Mouse (Mus musculus): ENCODE results near the gene Matn4. TPM values are rescaled to one million over a fixed set of nuclear protein-coding genes. Genes with fewer than 3 reads are reported as not detected.

Gene Matn4
- total RNA-seq, 1 experiment = 2.3 TPM

DNA sequence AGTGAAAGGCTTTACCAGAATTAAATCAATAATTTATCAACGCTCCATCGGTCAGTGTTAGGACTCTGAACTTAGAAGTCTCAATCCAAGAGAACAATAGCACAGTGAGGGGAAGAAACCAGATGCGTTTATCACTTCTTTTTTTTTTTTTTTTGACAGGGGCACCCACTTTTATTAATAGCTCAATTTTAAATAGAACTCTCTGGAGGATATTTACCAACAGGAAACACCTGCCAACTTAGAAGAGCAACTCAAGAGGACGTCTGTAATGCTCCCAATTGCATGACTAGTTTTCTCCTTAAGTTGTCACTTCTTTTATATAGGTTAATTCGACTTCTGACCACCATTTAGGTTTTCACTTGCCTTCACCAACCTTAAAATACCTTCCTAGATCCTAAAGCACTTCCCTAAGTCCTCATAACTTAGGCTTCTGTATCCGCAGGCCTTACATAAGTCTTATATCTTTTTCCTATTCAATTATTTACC, 36.3 kb downstream of the Matn4 start:
- Histone ChIP-seq H3K4me1 (ENCODE audit: control insufficient read depth in 2 of 2, insufficient read depth in 2 of 2, low read length in 2 of 2, poor library complexity in 1 of 2) (no peaks in the 10 kb centered on the region), H3K36me3 (ENCODE audit: control insufficient read depth, insufficient read depth, low read length, poor library complexity, severe bottlenecking) (no peaks in the 10 kb centered on the region), H3K9me3 (ENCODE audit: control insufficient read depth, insufficient read depth, low read depth, low read length) (no peaks in the 10 kb centered on the region), H3K4me3 (ENCODE audit: insufficient read depth in 1 of 2, low read depth in 1 of 2, low read length in 2 of 2, poor library complexity in 1 of 2, severe bottlenecking in 1 of 2) (no peak overlapping the region), H3K9ac (ENCODE audit: insufficient read depth, low read depth, low read length, poor library complexity, severe bottlenecking) (no peak overlapping the region), H3K27ac (ENCODE audit: insufficient read depth, low read depth, low read length, poor library complexity, severe bottlenecking) (no peak overlapping the region)
- no peak for TF ChIP-seq ZC3H11A (IDR thresholded peaks at IDR 0.05; ENCODE audit: borderline replicate concordance, low read depth, low read length)
- TF ChIP-seq HCFC1 (IDR thresholded peaks at IDR 0.05; ENCODE audit: borderline replicate concordance, insufficient read depth, low read length) = no peak
- TF ChIP-seq ZNF384 (IDR thresholded peaks at IDR 0.05; ENCODE audit: low read depth, low read length) = no peak
- no peak for TF ChIP-seq MAFK (IDR thresholded peaks at IDR 0.05; ENCODE audit: insufficient read depth, low read depth, low read length)
- TF ChIP-seq CHD2 (IDR thresholded peaks at IDR 0.05; ENCODE audit: low read depth, low read length) = no peak
- in situ Hi-C loops (cut with MboI; ENCODE audit: low sequenced_read_pairs in 2 of 2, unreplicated experiment in 2 of 2) = no loop called here
- no peak for DNase-seq (ENCODE audit: low read depth, low spot score)

DNA sequence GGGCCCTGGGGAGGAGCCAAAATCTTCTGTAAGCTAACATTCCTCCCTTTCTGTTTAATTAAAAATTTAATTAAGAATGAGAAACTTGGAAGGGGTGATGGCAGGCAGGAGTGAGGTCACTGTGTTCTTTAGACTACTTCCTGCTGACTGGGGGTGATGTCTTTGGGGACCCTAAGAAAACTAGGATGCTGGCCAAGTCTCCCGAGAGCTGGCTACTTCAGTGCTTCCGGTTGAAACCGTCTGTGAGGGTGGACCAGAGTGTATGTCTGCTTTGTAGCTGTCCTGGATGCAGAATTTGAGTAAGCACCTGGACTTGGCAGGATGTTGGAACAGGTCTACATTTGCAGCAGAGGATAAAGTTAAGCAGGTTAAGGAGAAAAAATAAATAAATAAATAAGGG, 38.0 kb downstream of the Matn4 start:
- no peaks in the 10 kb centered on the region for H3K9me3 ChIP-seq (ENCODE audit: control insufficient read depth, insufficient read depth, low read depth, low read length)
- TF ChIP-seq HCFC1 (IDR thresholded peaks at IDR 0.05; ENCODE audit: borderline replicate concordance, insufficient read depth, low read length) = no peak
- no peak for TF ChIP-seq ZNF384 (IDR thresholded peaks at IDR 0.05; ENCODE audit: low read depth, low read length)
- no peak for TF ChIP-seq ZC3H11A (IDR thresholded peaks at IDR 0.05; ENCODE audit: borderline replicate concordance, low read depth, low read length)
- no peak for TF ChIP-seq MAFK (IDR thresholded peaks at IDR 0.05; ENCODE audit: insufficient read depth, low read depth, low read length)
- TF ChIP-seq CHD2 (IDR thresholded peaks at IDR 0.05; ENCODE audit: low read depth, low read length) = no peak
- no peaks in the 10 kb centered on the region for H3K36me3 ChIP-seq (ENCODE audit: control insufficient read depth, insufficient read depth, low read length, poor library complexity, severe bottlenecking)
- H3K4me3 ChIP-seq (ENCODE audit: insufficient read depth in 1 of 2, low read depth in 1 of 2, low read length in 2 of 2, poor library complexity in 1 of 2, severe bottlenecking in 1 of 2) = no peak overlapping the region
- in situ Hi-C loops (cut with MboI; ENCODE audit: low sequenced_read_pairs in 2 of 2, unreplicated experiment in 2 of 2) = no loop called here
- no peaks in the 10 kb centered on the region for H3K4me1 ChIP-seq (ENCODE audit: control insufficient read depth in 2 of 2, insufficient read depth in 2 of 2, low read length in 2 of 2, poor library complexity in 1 of 2)
- no peak overlapping the region for H3K27ac ChIP-seq (ENCODE audit: insufficient read depth, low read depth, low read length, poor library complexity, severe bottlenecking)
- DNase-seq (ENCODE audit: low read depth, low spot score) = no peak
- no peak overlapping the region for H3K9ac ChIP-seq (ENCODE audit: insufficient read depth, low read depth, low read length, poor library complexity, severe bottlenecking)

DNA sequence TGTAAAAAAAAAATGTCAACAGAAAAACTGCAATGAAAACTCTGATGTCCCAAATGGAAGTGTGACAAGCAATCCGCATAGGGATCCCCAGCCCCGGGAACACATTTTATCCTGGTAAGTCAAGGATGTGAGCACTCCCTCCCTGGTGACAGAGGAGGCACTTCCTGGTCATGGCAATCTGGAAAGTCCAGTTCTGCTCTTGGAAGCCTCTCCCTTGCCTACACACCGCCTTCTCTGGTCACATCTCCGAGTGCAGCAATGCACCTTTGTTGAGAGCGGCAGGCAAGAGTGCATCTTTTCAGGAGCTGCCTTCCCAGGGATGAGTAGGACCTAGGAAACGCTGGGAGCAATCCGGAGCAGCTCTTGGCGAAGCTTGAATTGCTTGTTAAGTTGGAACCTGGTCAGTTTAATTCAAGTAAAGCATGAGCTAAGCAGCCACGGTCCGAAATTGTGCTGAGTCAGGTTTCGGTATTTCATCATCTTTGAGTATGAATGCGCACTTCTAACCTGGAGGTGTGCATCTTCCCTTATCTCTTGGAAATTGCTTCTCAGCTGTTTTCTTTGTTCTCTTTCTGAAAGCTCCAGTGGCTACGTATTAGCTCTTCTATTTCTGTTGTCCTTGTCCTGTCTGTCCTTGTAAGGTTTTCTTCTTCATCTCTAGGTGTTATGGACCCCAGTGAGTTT, 43.8 kb downstream of the Matn4 start:
- Histone ChIP-seq H3K4me3 (ENCODE audit: insufficient read depth in 1 of 2, low read depth in 1 of 2, low read length in 2 of 2, poor library complexity in 1 of 2, severe bottlenecking in 1 of 2) (no peak overlapping the region), H3K4me1 (ENCODE audit: control insufficient read depth in 2 of 2, insufficient read depth in 2 of 2, low read length in 2 of 2, poor library complexity in 1 of 2) (no peaks in the 10 kb centered on the region), H3K9me3 (ENCODE audit: control insufficient read depth, insufficient read depth, low read depth, low read length) (peaks cover 7% of the 10 kb centered on the region; the same call in 1 of the 2 replicates), H3K36me3 (ENCODE audit: control insufficient read depth, insufficient read depth, low read length, poor library complexity, severe bottlenecking) (no peaks in the 10 kb centered on the region), H3K9ac (ENCODE audit: insufficient read depth, low read depth, low read length, poor library complexity, severe bottlenecking) (no peak overlapping the region), H3K27ac (ENCODE audit: insufficient read depth, low read depth, low read length, poor library complexity, severe bottlenecking) (no peak overlapping the region)
- in situ Hi-C loops (cut with MboI; ENCODE audit: low sequenced_read_pairs in 2 of 2, unreplicated experiment in 2 of 2) = no loop called here
- DNase-seq (ENCODE audit: low read depth, low spot score) = no peak
- no peak for TF ChIP-seq HCFC1 (IDR thresholded peaks at IDR 0.05; ENCODE audit: borderline replicate concordance, insufficient read depth, low read length)
- TF ChIP-seq MAFK (IDR thresholded peaks at IDR 0.05; ENCODE audit: insufficient read depth, low read depth, low read length) = peak; percentile 75

DNA sequence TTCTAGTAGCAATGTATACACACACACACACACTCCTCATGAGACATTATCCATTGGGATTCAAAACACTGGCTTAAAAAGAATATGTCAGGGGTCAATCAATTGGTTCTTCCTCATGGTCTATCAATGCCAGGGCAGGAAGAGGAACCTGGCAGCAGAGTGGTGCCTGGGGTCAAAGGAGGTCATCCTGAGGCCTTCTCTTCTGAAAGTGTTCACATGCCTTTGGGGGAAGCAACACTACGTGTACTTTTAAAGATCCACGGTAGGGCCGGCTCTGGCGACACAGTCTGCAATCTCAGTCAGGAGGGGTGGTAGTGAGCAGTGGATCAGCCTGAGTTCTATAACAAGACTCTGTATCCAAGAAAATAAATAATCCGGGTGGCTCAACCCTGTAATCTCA, 45.3 kb downstream of the Matn4 start:
- H3K4me1 ChIP-seq (ENCODE audit: control insufficient read depth in 2 of 2, insufficient read depth in 2 of 2, low read length in 2 of 2, poor library complexity in 1 of 2) = no peaks in the 10 kb centered on the region
- TF ChIP-seq ZNF384 (IDR thresholded peaks at IDR 0.05; ENCODE audit: low read depth, low read length) = no peak
- TF ChIP-seq HCFC1 (IDR thresholded peaks at IDR 0.05; ENCODE audit: borderline replicate concordance, insufficient read depth, low read length) = no peak
- H3K9ac ChIP-seq (ENCODE audit: insufficient read depth, low read depth, low read length, poor library complexity, severe bottlenecking) = no peak overlapping the region
- H3K9me3 ChIP-seq (ENCODE audit: control insufficient read depth, insufficient read depth, low read depth, low read length) = peaks cover 8% of the 10 kb centered on the region; the same call in 1 of the 2 replicates
- in situ Hi-C loops (cut with MboI; ENCODE audit: low sequenced_read_pairs in 2 of 2, unreplicated experiment in 2 of 2) = no loop called here
- DNase-seq (ENCODE audit: low read depth, low spot score) = no peak
- H3K36me3 ChIP-seq (ENCODE audit: control insufficient read depth, insufficient read depth, low read length, poor library complexity, severe bottlenecking) = no peaks in the 10 kb centered on the region
- no peak overlapping the region for H3K27ac ChIP-seq (ENCODE audit: insufficient read depth, low read depth, low read length, poor library complexity, severe bottlenecking)
- H3K4me3 ChIP-seq (ENCODE audit: insufficient read depth in 1 of 2, low read depth in 1 of 2, low read length in 2 of 2, poor library complexity in 1 of 2, severe bottlenecking in 1 of 2) = no peak overlapping the region

DNA sequence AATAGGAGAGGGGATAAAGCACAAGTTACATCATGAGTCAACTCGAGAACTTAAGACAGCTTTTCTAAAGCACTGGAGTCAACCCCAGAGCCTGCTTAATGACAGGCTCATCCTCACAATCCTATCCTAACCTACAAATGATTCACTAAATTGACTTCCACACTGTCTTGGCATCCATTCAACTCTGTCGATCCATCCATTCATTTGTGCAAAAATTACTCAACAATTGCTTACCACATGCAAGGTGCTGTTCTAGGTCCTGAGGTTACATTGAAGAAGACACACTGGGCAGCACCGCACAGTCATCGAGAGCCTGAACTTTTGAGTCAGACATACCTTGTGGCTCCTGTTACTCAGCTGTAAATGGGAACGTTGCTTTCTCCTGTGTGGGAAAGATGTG, 45.9 kb downstream of the Matn4 start:
- in situ Hi-C loops (cut with MboI; ENCODE audit: low sequenced_read_pairs in 2 of 2, unreplicated experiment in 2 of 2) = no loop called here
- no peaks in the 10 kb centered on the region for H3K36me3 ChIP-seq (ENCODE audit: control insufficient read depth, insufficient read depth, low read length, poor library complexity, severe bottlenecking)
- no peaks in the 10 kb centered on the region for H3K4me1 ChIP-seq (ENCODE audit: control insufficient read depth in 2 of 2, insufficient read depth in 2 of 2, low read length in 2 of 2, poor library complexity in 1 of 2)
- H3K9me3 ChIP-seq (ENCODE audit: control insufficient read depth, insufficient read depth, low read depth, low read length) = peaks cover 8% of the 10 kb centered on the region; the same call in 1 of the 2 replicates
- TF ChIP-seq CHD2 (IDR thresholded peaks at IDR 0.05; ENCODE audit: low read depth, low read length) = no peak
- no peak for TF ChIP-seq MAFK (IDR thresholded peaks at IDR 0.05; ENCODE audit: insufficient read depth, low read depth, low read length)
- no peak for TF ChIP-seq HCFC1 (IDR thresholded peaks at IDR 0.05; ENCODE audit: borderline replicate concordance, insufficient read depth, low read length)
- no peak for TF ChIP-seq ZC3H11A (IDR thresholded peaks at IDR 0.05; ENCODE audit: borderline replicate concordance, low read depth, low read length)
- TF ChIP-seq ZNF384 (IDR thresholded peaks at IDR 0.05; ENCODE audit: low read depth, low read length) = no peak
- no peak overlapping the region for H3K4me3 ChIP-seq (ENCODE audit: insufficient read depth in 1 of 2, low read depth in 1 of 2, low read length in 2 of 2, poor library complexity in 1 of 2, severe bottlenecking in 1 of 2)
- DNase-seq (ENCODE audit: low read depth, low spot score) = no peak
- no peak overlapping the region for H3K9ac ChIP-seq (ENCODE audit: insufficient read depth, low read depth, low read length, poor library complexity, severe bottlenecking)
- no peak overlapping the region for H3K27ac ChIP-seq (ENCODE audit: insufficient read depth, low read depth, low read length, poor library complexity, severe bottlenecking)

Data from ES-E14 (cell line).